Mouse (Mus musculus): ENCODE measurements around the gene Pigt. TPM values are rescaled to one million over a fixed set of nuclear protein-coding genes. Genes with fewer than 3 reads are reported as not detected.

The Pigt gene
- total RNA-seq, 2 experiments from 2014 or later, result 27.2 to 33.5 TPM

GRCm38 (mm10) chr2:164537003-164537402, 39.7 kb downstream of the Pigt start:
- Histone ChIP-seq H3K27ac (no peak overlapping the region), H3K4me3 (no peak overlapping the region)
- intact Hi-C loops (cut with DNase I), result no loop called here
- TF ChIP-seq CTCF (IDR thresholded peaks at IDR 0.05), result no peak
- no peak for DNase-seq

DNA sequence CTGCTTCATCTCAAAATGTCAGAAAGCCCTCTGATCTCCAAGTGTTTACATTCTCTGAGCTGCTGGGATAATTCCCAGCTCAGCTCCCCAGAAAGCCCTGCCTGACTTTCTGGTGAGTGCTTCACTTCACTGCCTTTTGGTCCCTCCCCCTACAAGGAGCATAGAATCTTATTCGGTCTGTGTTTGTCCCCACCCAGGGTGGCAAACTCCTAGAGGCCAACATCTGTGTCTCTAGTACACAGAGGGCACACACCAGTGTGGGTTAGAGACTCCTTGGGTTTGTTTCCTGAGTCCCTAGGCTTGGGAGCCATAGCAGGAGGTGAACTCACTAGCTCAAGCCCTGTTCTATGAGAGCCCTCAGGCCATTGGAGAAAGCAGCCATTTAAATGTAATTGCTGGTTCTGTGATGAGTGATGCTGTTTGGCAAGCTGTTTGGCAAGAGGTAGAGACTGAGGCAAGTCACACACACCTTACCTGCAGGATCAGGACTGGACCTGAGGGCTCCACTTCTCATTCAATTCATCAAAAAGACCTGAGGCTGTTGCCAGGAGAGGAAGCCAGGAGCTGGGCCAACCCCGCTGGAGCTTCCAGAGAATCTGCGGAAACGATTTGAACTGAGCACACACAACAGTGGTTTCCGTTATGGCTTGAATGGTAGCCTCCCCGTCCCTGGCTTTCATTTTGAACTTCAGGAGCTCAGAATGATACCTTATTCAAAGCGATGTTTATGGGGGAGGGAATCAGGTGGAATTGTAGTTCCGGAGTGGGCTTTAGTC, 43.5 kb downstream of the Pigt start:
- Histone ChIP-seq H3K27ac (no peak overlapping the region), H3K4me3 (no peak overlapping the region)
- no peak for DNase-seq
- intact Hi-C loops (cut with DNase I), result no loop called here
- TF ChIP-seq CTCF (IDR thresholded peaks at IDR 0.05), result no peak

GRCm38 (mm10) chr2:164542132-164542531, 44.8 kb downstream of the Pigt start:
- no peak overlapping the region for H3K27ac ChIP-seq
- DNase-seq, result no peak
- no peak overlapping the region for H3K4me3 ChIP-seq
- intact Hi-C loops (cut with DNase I), result no loop called here
- no peak for TF ChIP-seq CTCF (IDR thresholded peaks at IDR 0.05)

- no peak overlapping the region for H3K27ac ChIP-seq
- intact Hi-C loops (cut with DNase I), result no loop called here
- no peak for DNase-seq
- no peak overlapping the region for H3K4me3 ChIP-seq
- no peak for TF ChIP-seq CTCF (IDR thresholded peaks at IDR 0.05)
Measured at GRCm38 (mm10) chr2:164542598-164542997, 45.3 kb downstream of the Pigt start.

DNA sequence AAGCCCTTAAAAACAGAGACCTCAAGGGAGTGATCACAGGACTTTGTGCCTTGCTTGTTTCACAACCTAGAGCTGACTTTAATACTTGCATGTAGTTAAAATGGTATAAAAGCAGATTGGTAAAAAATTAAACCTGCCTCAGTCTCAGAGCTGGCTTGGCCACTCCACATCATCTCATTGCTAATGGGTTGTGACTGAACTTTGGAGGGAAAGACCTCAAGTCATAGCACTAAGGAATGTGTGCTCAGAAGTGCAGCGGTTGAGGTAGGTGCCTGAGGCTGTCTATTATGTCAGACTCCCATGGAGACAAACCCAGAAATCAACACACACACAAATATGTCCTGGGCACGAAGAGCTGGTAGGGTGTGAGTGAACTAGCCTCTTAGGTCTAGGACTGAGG, 46.4 kb downstream of the Pigt start:
- DNase-seq, result no peak
- no peak for TF ChIP-seq CTCF (IDR thresholded peaks at IDR 0.05)
- Histone ChIP-seq H3K4me3 (no peak overlapping the region), H3K27ac (no peak overlapping the region)
- intact Hi-C loops (cut with DNase I), result no loop called here

DNA sequence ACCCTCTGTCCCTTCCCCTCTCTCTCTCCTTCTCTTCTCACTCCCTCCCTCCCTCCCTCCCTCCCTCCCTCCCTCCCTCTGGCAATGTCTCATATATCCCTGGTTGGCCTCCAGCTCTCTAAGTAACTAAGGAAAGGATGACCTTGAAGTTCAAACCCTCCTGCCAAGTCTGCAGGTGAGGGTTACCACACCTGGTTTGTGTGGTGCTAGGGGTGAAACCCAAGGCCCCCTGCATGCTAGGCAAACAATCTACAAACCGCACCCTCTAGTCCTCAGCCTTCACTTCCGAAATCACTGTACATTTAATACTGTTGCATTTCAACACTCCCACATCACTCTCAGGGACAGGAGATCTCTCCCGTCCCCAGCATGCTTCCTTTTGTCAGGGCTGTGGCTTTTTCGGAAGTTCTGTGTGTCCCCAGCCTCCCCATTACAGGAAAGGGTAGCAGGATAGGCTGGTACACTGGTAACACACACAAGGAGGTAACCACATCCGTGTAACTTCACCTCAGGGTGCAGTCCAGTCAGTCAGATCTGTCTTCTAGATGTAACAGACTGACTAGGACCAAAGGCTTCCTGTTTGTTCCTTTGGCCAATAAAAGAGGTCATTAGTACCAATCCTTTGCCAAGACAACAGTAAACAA, 47.3 kb downstream of the Pigt start:
- DNase-seq, result no peak
- no peak for TF ChIP-seq CTCF (IDR thresholded peaks at IDR 0.05)
- Histone ChIP-seq H3K27ac (no peak overlapping the region), H3K4me3 (no peak overlapping the region)
- intact Hi-C loops (cut with DNase I), result no loop called here

DNA sequence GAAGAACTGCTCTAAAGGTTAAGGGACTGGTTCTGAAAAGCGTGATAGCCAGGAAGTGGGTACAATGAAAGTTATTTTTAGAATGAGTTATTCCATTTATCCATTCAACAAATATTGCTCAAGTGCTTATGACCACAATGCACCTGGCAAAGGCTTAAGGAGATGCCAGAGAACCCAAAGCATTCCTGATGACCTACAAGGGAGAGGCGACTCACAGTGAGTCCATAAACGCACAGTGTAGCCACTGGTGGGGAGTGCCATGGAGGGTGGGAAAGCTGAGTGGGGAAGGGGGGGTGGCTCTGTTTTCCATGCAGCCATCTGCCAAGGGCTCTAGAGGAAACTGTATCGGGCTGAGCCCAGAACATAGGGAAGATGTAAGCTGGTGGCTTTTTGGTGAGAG, 52.0 kb downstream of the Pigt start:
- no peak for DNase-seq
- Histone ChIP-seq H3K4me3 (no peak overlapping the region), H3K27ac (no peak overlapping the region)
- intact Hi-C loops (cut with DNase I), result no loop called here
- TF ChIP-seq CTCF (IDR thresholded peaks at IDR 0.05), result no peak

DNA sequence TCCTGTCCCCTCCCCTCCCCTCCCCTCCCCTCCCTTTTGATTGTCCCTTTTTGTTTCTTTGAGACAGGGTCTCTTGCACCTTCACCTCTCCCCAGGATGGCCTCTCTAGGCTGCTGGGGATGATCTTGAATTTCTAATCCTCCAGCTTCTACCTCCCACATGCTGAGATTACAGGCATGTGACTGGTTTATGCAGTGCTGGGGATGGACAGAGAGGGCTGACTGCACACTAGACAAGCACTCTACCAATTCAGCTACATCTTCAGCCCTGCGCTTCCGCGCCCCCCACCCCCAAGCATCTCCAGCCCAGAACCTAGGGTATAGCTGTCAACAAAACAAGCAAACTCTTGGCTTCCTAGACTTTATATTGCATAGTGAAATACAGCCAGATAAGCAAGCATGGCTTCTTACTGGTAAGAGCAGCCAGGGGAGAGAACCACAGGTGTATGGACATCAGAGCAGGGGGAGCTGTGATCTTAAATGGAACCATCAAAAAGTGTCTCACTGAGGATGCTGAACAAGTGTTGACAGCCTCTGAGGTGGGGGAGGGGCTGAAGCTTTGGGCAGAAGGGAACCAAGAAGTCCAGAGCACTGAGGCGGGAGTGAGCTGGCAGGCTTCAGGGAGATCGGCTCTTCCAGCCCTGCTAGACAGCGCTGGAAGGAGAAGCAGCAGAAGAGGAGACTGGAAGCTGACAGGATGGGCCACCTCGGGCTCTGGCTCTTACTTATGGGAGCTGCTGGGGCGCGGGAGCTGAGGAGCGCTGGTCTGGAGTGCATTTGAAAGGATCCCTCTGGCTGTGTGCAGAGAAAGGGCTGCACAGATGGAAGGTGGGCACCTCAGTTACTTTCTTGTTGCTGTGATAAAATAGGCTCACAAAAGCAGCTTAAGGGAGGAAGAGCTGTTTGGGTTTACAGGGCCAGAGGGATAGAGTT, 52.9 kb downstream of the Pigt start:
- no peak for TF ChIP-seq CTCF (IDR thresholded peaks at IDR 0.05)
- Histone ChIP-seq H3K27ac (no peak overlapping the region), H3K4me3 (no peak overlapping the region)
- intact Hi-C loops (cut with DNase I), result no loop called here
- DNase-seq, result no peak

GRCm38 (mm10) chr2:164550895-164551269, 53.6 kb downstream of the Pigt start:
- no peak for DNase-seq
- no peak overlapping the region for H3K27ac ChIP-seq
- intact Hi-C loops (cut with DNase I), result no loop called here
- H3K4me3 ChIP-seq, result no peak overlapping the region
- no peak for TF ChIP-seq CTCF (IDR thresholded peaks at IDR 0.05)

GRCm38 (mm10) chr2:164551502-164551901, 54.2 kb downstream of the Pigt start:
- Histone ChIP-seq H3K4me3 (no peak overlapping the region), H3K27ac (no peak overlapping the region)
- no peak for DNase-seq
- no peak for TF ChIP-seq CTCF (IDR thresholded peaks at IDR 0.05)
- intact Hi-C loops (cut with DNase I), result no loop called here

Other genes starting within 250 kb of the Pigt start
- not detected for gene Svs3b, start 240.9 kb upstream of the Pigt start, total RNA-seq (2021)
- not detected for gene Svs4, start 219.1 kb upstream of the Pigt start, total RNA-seq (2021)
- not detected for gene Svs3a, start 208.3 kb upstream of the Pigt start, total RNA-seq (2021)
- not detected for gene Svs6, start 180.8 kb upstream of the Pigt start, total RNA-seq (2021)
- not detected for gene Svs5, start 164.8 kb upstream of the Pigt start, total RNA-seq (2021)
- gene Slpi, start 108.4 kb upstream of the Pigt start, total RNA-seq (2021), result under 1 TPM in 1 of 2 experiments, not detected in 1; 0.45 TPM
- gene Rbpjl, start 94.4 kb upstream of the Pigt start, total RNA-seq (2021), result not detected
- 1 to 10 TPM in 1 of 2 experiments, under 1 TPM in 1; 0.56 to 1.7 TPM for gene Matn4, start 92.4 kb upstream of the Pigt start, total RNA-seq (2021)
- gene Sdc4, start 53.6 kb upstream of the Pigt start, total RNA-seq (2021), result 10 to 100 TPM; 39.8 to 95.4 TPM
- 10 to 100 TPM; 21.7 to 24.7 TPM for gene Sys1, start 40.6 kb upstream of the Pigt start, total RNA-seq (2021)
- 1 to 10 TPM; 7.6 to 9.4 TPM for gene Gm20458, start 36.6 kb upstream of the Pigt start, total RNA-seq (2021)
- gene Trp53tg5, start 23.8 kb upstream of the Pigt start, total RNA-seq (2021), result not detected
- gene Dbndd2, start 11.4 kb upstream of the Pigt start, total RNA-seq (2021), result 10 to 100 TPM; 12.9 to 25.5 TPM
- gene Wfdc2, start 64.9 kb downstream of the Pigt start, total RNA-seq (2021), result not detected
- gene Spint3, start 75.9 kb downstream of the Pigt start, total RNA-seq (2021), result not detected
- not detected for gene Wfdc6a, start 87.9 kb downstream of the Pigt start, total RNA-seq (2021)
- gene Eppin, start 96.1 kb downstream of the Pigt start, total RNA-seq (2021), result not detected
- gene Wfdc6b, start 116.0 kb downstream of the Pigt start, total RNA-seq (2021), result not detected
- gene Wfdc8, start 116.1 kb downstream of the Pigt start, total RNA-seq (2021), result not detected
- gene Wfdc16, start 141.3 kb downstream of the Pigt start, total RNA-seq (2021), result not detected
- not detected for gene Wfdc10, start 158.5 kb downstream of the Pigt start, total RNA-seq (2021)
- not detected for gene Wfdc9, start 159.1 kb downstream of the Pigt start, total RNA-seq (2021)
- not detected for gene Wfdc11, start 176.6 kb downstream of the Pigt start, total RNA-seq (2021)
- gene Wfdc13, start 187.6 kb downstream of the Pigt start, total RNA-seq (2021), result not detected
- gene Spint4, start 201.0 kb downstream of the Pigt start, total RNA-seq (2021), result not detected
- not detected for gene Spint5, start 217.8 kb downstream of the Pigt start, total RNA-seq (2021)
- gene Wfdc3, start 248.4 kb downstream of the Pigt start, total RNA-seq (2021), result not detected
- gene Dnttip1, start 248.5 kb downstream of the Pigt start, total RNA-seq (2021), result 10 to 100 TPM; 18.5 to 19.4 TPM

Measured in gastrocnemius, adult 2 months (tissue).